Mouse (Mus musculus) lung, postnatal 4 days (tissue): ENCODE results near the gene Olfr867.

ENCODE experiments used
- DNase-seq, 2 experiments: peaks; one replicate each; pipeline ENCODE4 v3.0.0; 2021

Olfr867 gene

GRCm38 (mm10) chr9:20057462-20057861 is at the start of gene Olfr867:
Gene Olfr867 (minus strand): TSS chr9:20057562.
- DNase-seq, result no peak

DNA sequence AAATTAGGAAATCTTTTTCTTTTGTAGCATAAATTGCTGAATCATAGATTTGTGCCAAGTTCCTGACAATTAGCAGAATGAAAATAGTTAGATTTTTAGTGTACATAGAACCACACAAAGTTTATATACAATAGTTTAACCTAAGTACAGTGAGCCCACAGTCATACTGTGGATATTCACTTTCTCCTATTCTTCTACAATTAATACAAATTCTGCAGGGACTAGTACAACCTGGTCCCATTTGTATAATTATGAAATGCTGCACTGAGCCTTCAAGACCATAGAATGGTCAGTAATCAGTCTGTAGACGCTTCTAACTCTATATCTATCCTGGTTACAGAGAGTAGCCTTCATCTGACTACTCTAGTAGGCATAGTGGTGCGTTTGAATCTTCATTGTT is 41.0 kb upstream of the Olfr867 start, which contains the start of gene Olfr868:
TSS of gene Olfr868 (plus strand) at position 301 of the 400 bp plus-strand sequence.
- DNase-seq, result no peak

DNA sequence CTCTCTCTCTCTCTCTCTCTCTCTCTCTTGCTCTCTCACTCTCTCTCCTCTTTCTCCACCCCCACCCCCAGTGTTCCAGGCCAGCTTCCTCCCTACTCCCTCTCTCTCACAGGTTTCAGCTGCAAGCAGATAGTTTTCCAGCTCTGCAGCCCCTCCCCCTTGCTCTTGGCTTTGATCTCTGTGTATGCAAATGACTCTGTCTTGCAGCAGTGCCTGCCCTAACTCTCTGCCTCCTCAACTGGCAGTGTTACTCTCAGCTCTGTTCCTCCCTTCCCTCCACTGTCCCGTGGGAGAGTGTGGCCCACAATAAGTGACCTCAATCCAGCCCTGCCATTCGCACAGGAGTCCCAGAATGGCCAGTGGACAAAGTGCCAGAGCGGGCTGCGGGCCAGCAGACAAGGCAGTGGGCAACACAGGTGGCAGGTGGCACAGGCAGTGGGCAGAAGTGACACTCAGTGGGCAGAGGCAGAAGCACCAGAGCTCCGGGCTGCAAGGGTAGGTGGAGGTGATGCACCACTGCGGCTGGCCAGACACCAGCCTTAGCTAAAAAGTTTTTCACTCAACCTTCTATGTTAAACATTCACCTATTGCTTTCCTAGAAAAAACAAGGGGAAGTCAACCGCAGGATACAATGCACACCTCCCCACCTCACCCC is 16.3 kb upstream of the Olfr867 start:
- DNase-seq, result no peak

DNA sequence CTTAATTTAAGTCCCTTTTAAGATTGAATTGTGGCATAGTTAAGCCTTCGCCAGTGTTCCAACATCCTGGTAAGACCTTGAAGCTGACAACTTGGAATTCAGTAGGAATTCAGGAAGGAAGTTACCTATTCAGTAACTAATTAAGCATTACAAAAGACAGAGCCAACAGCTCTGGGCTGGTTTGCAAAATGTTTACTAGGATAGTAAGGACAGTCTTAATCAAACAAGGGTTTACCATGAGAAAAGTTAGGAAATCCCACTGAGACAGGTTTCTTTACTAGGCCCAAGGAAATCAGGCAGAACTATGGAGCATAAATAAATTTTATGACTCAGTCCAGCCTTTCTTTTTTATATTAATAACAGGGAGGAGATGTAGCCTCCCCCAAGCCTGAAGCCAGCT is 13.9 kb upstream of the Olfr867 start:
- DNase-seq, result no peak

DNA sequence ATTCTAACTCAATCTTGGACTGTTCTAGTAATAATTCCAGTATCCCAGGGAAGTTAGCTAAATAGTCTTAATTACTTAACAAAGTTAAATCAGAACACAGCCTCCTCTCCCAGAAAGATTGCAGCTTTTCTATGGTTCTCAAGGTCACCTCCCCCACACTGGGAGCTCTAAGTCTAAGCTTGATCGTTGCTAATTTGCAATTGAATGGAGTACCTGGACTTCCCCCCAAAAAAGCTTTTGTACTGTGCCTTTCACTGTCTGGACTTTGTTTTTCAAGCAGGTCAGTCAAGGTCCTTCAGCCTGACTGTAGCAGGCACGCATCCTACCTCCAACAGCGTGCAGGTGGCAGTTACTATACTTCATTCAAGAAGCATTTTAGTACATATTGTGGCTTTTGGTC is 12.9 kb upstream of the Olfr867 start:
- DNase-seq, result no peak

- DNase-seq, result no peak
Measured at GRCm38 (mm10) chr9:20047964-20048363, 9.4 kb downstream of the Olfr867 start.

GRCm38 (mm10) chr9:20027935-20028334 is 29.4 kb downstream of the Olfr867 start, which contains the start of gene Olfr866:
Gene Olfr866 (minus strand): TSS chr9:20028035.
- no peak for DNase-seq
